Comparison of ENCODE assay signal across 8 mouse cellular contexts in genomic region chr1:191981426-191982102, GRCm38 (mm10). TPM values are rescaled to one million over a fixed set of nuclear protein-coding genes. Genes with fewer than 3 reads are reported as not detected.
DNase-seq lines count a peak whose midpoint lies in the region; ATAC-seq lines count a peak whose summit lies in the region.

No protein-coding gene starts in this region.

- H3K27me3 ChIP-seq in neural tube, embryonic 11.5 days (ENCODE audit: control insufficient read depth, insufficient read depth, low read length) = no peaks in the 10 kb centered on the region
- H3K27me3 ChIP-seq in forebrain, embryonic 14.5 days (replicated peaks; ENCODE audit: control insufficient read depth, insufficient read depth, low read length) = no peaks in the 10 kb centered on the region
- 0 out of 2 replicates have a peak, but pooled peaks cover 4% of the 10 kb centered on the region for H3K27me3 ChIP-seq in midbrain, embryonic 15.5 days (replicated peaks)

- no peak overlapping the region for H3K4me3 ChIP-seq in neural tube, embryonic 11.5 days (ENCODE audit: low read depth, low read length)
- H3K4me3 ChIP-seq in forebrain, embryonic 14.5 days (ENCODE audit: low read depth, low read length) = no peak overlapping the region
- H3K4me3 ChIP-seq in midbrain, embryonic 15.5 days = no peak overlapping the region

- intact Hi-C loops in left cerebral cortex, postnatal 25 days (cut with DNase I) = no loop called here

- no peak overlapping the region for H3K4me2 ChIP-seq in neural tube, embryonic 11.5 days (ENCODE audit: low read depth)
- H3K4me2 ChIP-seq in forebrain, embryonic 14.5 days (ENCODE audit: low read length) = no peak overlapping the region
- H3K4me2 ChIP-seq in midbrain, embryonic 15.5 days = no peak overlapping the region

- no peak overlapping the region for H3K9ac ChIP-seq in neural tube, embryonic 11.5 days (ENCODE audit: low read length)
- no peak overlapping the region for H3K9ac ChIP-seq in forebrain, embryonic 14.5 days (ENCODE audit: low read length)
- H3K9ac ChIP-seq in midbrain, embryonic 15.5 days = no peak overlapping the region

- H3K4me1 ChIP-seq in neural tube, embryonic 11.5 days (ENCODE audit: control insufficient read depth, insufficient read depth, low read length) = peaks cover 3% of the 10 kb centered on the region; the same call in 1 of the 2 replicates
- H3K4me1 ChIP-seq in forebrain, embryonic 14.5 days (ENCODE audit: control insufficient read depth, insufficient read depth, low read length) = peaks cover 8% of the 10 kb centered on the region
- H3K4me1 ChIP-seq in midbrain, embryonic 15.5 days = peaks cover 24% of the 10 kb centered on the region

- H3K36me3 ChIP-seq in neural tube, embryonic 11.5 days (ENCODE audit: control insufficient read depth, insufficient read depth, low read length) = no peaks in the 10 kb centered on the region
- no peaks in the 10 kb centered on the region for H3K36me3 ChIP-seq in forebrain, embryonic 14.5 days (ENCODE audit: control insufficient read depth, insufficient read depth, low read length)
- H3K36me3 ChIP-seq in midbrain, embryonic 15.5 days (replicated peaks) = no peaks in the 10 kb centered on the region

- H3K9me3 ChIP-seq in neural tube, embryonic 11.5 days (ENCODE audit: control insufficient read depth, low read length) = no peaks in the 10 kb centered on the region
- no peaks in the 10 kb centered on the region for H3K9me3 ChIP-seq in forebrain, embryonic 14.5 days (replicated peaks; ENCODE audit: control insufficient read depth, low read length)
- no peaks in the 10 kb centered on the region for H3K9me3 ChIP-seq in midbrain, embryonic 15.5 days

- 0 out of 2 replicates have a peak, but pooled peaks have one; percentile 54 for ATAC-seq in neural tube, embryonic 11.5 days (ENCODE audit: insufficient read depth, low FRiP score, low TSS enrichment)
- ATAC-seq in forebrain, embryonic 14.5 days = peak; percentile 73
- peak; percentile 83 for ATAC-seq in midbrain, embryonic 15.5 days (replicated peaks)

- DNase-seq in neural tube, embryonic 11.5 days (ENCODE audit: low spot score) = peak; percentile 35
- no peak for DNase-seq in neural tube, embryonic 10.5 days (ENCODE audit: extremely low spot score, low spot score)
- DNase-seq in forebrain, embryonic 14.5 days (ENCODE audit: low spot score) = peak; percentile 72
- DNase-seq in kidney, postnatal 10 days = peak; percentile 78
- no peak for DNase-seq in layer of hippocampus, postnatal 14 days (ENCODE audit: low spot score in 2 of 2)
- DNase-seq in left cerebral cortex, postnatal 25 days (ENCODE audit: low spot score in 2 of 2) = no peak
- DNase-seq in thymus, postnatal 25 days = no peak

- WGBS in neural tube, embryonic 11.5 days = 43% methylated on average over 6 of the region's 6 CpGs
- 22% methylated on average over 6 of the region's 6 CpGs for WGBS in forebrain, embryonic 14.5 days
- WGBS in midbrain, embryonic 15.5 days = 11% methylated on average over 6 of the region's 6 CpGs

- no peak overlapping the region for H3K27ac ChIP-seq in neural tube, embryonic 11.5 days (ENCODE audit: low read depth, low read length)
- H3K27ac ChIP-seq in forebrain, embryonic 14.5 days (ENCODE audit: low read depth, low read length) = peak overlapping the region; percentile 15; the same call in 1 of the 2 replicates
- H3K27ac ChIP-seq in midbrain, embryonic 15.5 days = peak overlapping the region; percentile 49

RNA-seq across cellular contexts. Expression of gene Rd3, which starts 4.4 kb away (rescaled TPM):
- polyA plus RNA-seq in neural tube, embryonic 11.5 days (2014; fragmentation: Nextera tagmentation; extraction: Ambion mirVana) = 0.85 and 1.3 TPM in 2 replicates
- polyA plus RNA-seq in forebrain, embryonic 14.5 days (2014; fragmentation: Nextera tagmentation; extraction: Ambion mirVana) = 2.4 and 2.7 TPM in 2 replicates
- polyA plus RNA-seq in midbrain, embryonic 15.5 days (2015; fragmentation: Nextera tagmentation; extraction: Ambion mirVana) = 2.9 and 3.1 TPM in 2 replicates
- 1 to 10 TPM in 1 of 2 experiments, under 1 TPM in 1; 0.19 to 1.4 TPM for total RNA-seq in layer of hippocampus, postnatal 14 days (2021)
- total RNA-seq in left cerebral cortex, postnatal 25 days (2021) = under 1 TPM; 0.18 to 0.32 TPM

Comparison
In these comparisons a context has a peak if more than half of its experiments do, and no peak if none do; other contexts are left out.
1. DNase-seq: peak in neural tube, embryonic 11.5 days (single experiment), forebrain, embryonic 14.5 days (single experiment) and kidney, postnatal 10 days (single experiment); none in neural tube, embryonic 10.5 days (single experiment), layer of hippocampus, postnatal 14 days (0 of 2), left cerebral cortex, postnatal 25 days (0 of 2) and thymus, postnatal 25 days (single experiment).
2. Peak in every context shown above with its lines, with median percentiles within 50 percentile points of each other: ATAC-seq.